Mouse (Mus musculus): ENCODE data around the gene Cldn10. TPM values are rescaled to one million over a fixed set of nuclear protein-coding genes. Genes with fewer than 3 reads are reported as not detected.

Gene Cldn10
- total and polyA plus RNA-seq, 2 experiments, result 0.09 TPM; not detected in 1

DNA sequence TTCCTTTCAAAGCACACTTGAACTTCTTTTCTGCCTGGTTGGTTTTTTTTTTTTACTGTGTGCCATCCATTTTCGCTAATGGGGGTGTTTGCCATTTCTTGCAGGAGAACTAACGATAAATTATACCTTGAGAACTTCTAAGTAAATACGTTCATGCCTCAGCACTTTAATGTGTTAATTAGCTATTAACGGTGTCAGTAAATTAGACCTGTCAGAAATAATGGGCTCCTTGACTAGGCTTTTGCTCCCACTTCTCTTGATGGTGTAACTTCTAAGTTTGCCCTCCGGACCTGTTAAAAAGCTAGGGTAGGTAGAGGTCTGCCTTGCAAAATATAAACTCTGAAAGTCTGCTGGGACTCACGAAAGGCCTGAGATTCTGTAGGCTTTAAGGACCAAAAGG is 70.6 kb downstream of the Cldn10 start:
- H3K27ac ChIP-seq (replicated peaks; ENCODE audit: insufficient read depth, low read depth, low read length), result no peak overlapping the region
- H3K4me1 ChIP-seq (ENCODE audit: control insufficient read depth, insufficient read depth, low read length), result no peaks in the 10 kb centered on the region
- H3K36me3 ChIP-seq (ENCODE audit: control insufficient read depth, insufficient read depth, low read length), result no peaks in the 10 kb centered on the region
- DNase-seq (ENCODE audit: extremely low read depth, low read depth, low spot score), result no peak
- no peak overlapping the region for H3K4me3 ChIP-seq (ENCODE audit: insufficient read depth, low read depth, low read length)
- peaks cover 18% of the 10 kb centered on the region for H3K27me3 ChIP-seq (ENCODE audit: control insufficient read depth, insufficient read depth, low read length)
- H3K79me2 ChIP-seq (ENCODE audit: control insufficient read depth, insufficient read depth, low read length), result no peaks in the 10 kb centered on the region
- WGBS, result 79% methylated on average over 6 of the region's 6 CpGs
- H3K9ac ChIP-seq (ENCODE audit: low read depth, low read length), result no peak overlapping the region
- TF ChIP-seq CTCF (IDR thresholded peaks at IDR 0.05; ENCODE audit: low read depth, low read length), result no peak
- no peak for TF ChIP-seq POLR2A (IDR thresholded peaks at IDR 0.05; ENCODE audit: extremely low read depth, insufficient read depth, low read length)

DNA sequence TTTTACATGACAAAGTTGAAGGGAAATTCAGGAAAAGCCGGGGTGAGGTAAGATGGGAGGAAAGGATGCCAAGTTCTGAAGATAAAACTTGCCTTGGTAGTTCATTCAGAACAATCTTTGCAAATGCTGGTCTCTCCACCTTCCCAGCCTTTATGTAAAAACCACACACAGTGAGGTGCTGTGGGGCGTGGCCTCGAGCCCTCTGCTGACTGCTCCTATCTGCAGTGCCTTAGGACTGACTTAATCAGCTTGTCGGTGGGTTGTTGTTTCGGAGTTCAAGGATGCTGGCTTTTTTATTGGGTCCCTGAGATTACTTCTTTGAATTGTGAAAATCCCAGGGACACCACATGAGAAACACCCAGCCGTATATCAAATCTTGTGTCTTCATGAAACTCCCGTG is 74.5 kb downstream of the Cldn10 start:
- Histone ChIP-seq H3K27ac (replicated peaks; ENCODE audit: insufficient read depth, low read depth, low read length) (no peak overlapping the region), H3K27me3 (ENCODE audit: control insufficient read depth, insufficient read depth, low read length) (peaks cover 4% of the 10 kb centered on the region; the same call in 1 of the 2 replicates), H3K4me3 (ENCODE audit: insufficient read depth, low read depth, low read length) (no peak overlapping the region), H3K36me3 (ENCODE audit: control insufficient read depth, insufficient read depth, low read length) (no peaks in the 10 kb centered on the region), H3K4me1 (ENCODE audit: control insufficient read depth, insufficient read depth, low read length) (no peaks in the 10 kb centered on the region), H3K79me2 (ENCODE audit: control insufficient read depth, insufficient read depth, low read length) (no peaks in the 10 kb centered on the region), H3K9ac (ENCODE audit: low read depth, low read length) (no peak overlapping the region)
- TF ChIP-seq CTCF (IDR thresholded peaks at IDR 0.05; ENCODE audit: low read depth, low read length) (no peak), POLR2A (IDR thresholded peaks at IDR 0.05; ENCODE audit: extremely low read depth, insufficient read depth, low read length) (no peak)
- DNase-seq (ENCODE audit: extremely low read depth, low read depth, low spot score), result no peak
- WGBS, result 63% methylated on average over 7 of the region's 7 CpGs

DNA sequence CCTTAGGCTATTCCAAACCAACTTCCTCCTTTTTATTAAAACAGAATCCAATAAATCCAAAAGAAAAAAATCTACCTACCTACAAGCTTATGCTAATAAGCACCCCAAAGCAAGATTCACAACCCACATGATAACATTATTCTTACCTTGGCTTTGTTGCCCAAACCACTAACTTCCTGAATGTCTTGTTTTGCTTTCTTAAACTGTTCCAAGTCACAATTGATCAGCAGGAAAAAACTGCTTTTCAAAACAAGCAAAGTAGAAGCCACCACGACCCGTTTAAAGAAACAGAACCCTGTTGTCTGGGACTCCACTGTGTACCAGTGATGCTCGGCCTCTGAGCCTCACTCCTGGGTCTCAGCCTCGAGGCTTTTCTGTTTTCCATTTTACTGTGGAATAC is 77.2 kb downstream of the Cldn10 start:
- DNase-seq (ENCODE audit: extremely low read depth, low read depth, low spot score), result no peak
- TF ChIP-seq CTCF (IDR thresholded peaks at IDR 0.05; ENCODE audit: low read depth, low read length), result no peak
- TF ChIP-seq POLR2A (IDR thresholded peaks at IDR 0.05; ENCODE audit: extremely low read depth, insufficient read depth, low read length), result no peak
- H3K4me1 ChIP-seq (ENCODE audit: control insufficient read depth, insufficient read depth, low read length), result no peaks in the 10 kb centered on the region
- no peak overlapping the region for H3K9ac ChIP-seq (ENCODE audit: low read depth, low read length)
- peaks cover 4% of the 10 kb centered on the region; the same call in 1 of the 2 replicates for H3K27me3 ChIP-seq (ENCODE audit: control insufficient read depth, insufficient read depth, low read length)
- H3K36me3 ChIP-seq (ENCODE audit: control insufficient read depth, insufficient read depth, low read length), result no peaks in the 10 kb centered on the region
- no peak overlapping the region for H3K27ac ChIP-seq (replicated peaks; ENCODE audit: insufficient read depth, low read depth, low read length)
- H3K4me3 ChIP-seq (ENCODE audit: insufficient read depth, low read depth, low read length), result no peak overlapping the region
- WGBS, result 54% methylated on average over 4 of the region's 4 CpGs
- no peaks in the 10 kb centered on the region for H3K79me2 ChIP-seq (ENCODE audit: control insufficient read depth, insufficient read depth, low read length)

DNA sequence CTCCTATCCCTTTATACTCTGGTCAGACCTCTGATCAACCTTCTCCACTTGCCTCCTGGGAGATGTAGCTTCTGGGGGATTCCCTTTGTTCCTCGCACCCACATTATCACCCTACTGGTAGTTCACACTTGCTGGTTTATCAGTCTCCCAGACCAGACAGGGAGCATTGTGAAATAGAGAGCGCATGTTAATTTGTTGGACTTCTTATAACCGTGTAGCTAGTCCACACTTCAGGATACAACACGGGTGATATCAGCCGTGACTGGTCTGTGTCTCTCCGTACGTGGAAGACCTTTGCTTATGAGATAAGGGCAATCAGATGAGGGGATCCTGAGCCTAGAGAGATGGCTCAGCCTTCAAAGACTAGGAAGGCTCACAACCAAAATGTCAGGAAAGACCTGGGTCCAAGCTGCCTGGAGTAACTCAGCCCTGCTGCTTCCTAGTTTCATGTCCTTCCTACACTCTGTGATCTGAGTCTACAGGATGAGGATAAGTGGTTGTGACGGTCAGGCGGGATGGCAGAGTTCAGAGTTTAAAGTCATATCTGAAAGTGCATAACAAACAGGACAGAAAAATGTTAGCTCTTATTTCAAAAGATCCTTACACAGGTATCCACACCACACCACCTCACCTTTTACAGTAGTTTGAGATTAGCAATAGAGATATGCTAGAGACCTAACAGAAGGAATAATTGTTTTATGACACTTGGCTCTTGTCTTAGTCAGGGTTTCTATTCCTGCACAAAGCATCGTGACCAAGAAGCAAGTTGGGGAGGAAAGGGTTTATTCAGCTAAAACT is 78.5 kb downstream of the Cldn10 start:
- H3K4me1 ChIP-seq (ENCODE audit: control insufficient read depth, insufficient read depth, low read length), result no peaks in the 10 kb centered on the region
- DNase-seq (ENCODE audit: extremely low read depth, low read depth, low spot score), result no peak
- H3K36me3 ChIP-seq (ENCODE audit: control insufficient read depth, insufficient read depth, low read length), result no peaks in the 10 kb centered on the region
- 39% methylated on average over 10 of the region's 10 CpGs for WGBS
- no peaks in the 10 kb centered on the region for H3K79me2 ChIP-seq (ENCODE audit: control insufficient read depth, insufficient read depth, low read length)
- TF ChIP-seq POLR2A (IDR thresholded peaks at IDR 0.05; ENCODE audit: extremely low read depth, insufficient read depth, low read length), result no peak
- TF ChIP-seq CTCF (IDR thresholded peaks at IDR 0.05; ENCODE audit: low read depth, low read length), result no peak
- no peak overlapping the region for H3K4me3 ChIP-seq (ENCODE audit: insufficient read depth, low read depth, low read length)
- no peak overlapping the region for H3K27ac ChIP-seq (replicated peaks; ENCODE audit: insufficient read depth, low read depth, low read length)
- H3K27me3 ChIP-seq (ENCODE audit: control insufficient read depth, insufficient read depth, low read length), result peaks cover 4% of the 10 kb centered on the region; the same call in 1 of the 2 replicates
- H3K9ac ChIP-seq (ENCODE audit: low read depth, low read length), result no peak overlapping the region

DNA sequence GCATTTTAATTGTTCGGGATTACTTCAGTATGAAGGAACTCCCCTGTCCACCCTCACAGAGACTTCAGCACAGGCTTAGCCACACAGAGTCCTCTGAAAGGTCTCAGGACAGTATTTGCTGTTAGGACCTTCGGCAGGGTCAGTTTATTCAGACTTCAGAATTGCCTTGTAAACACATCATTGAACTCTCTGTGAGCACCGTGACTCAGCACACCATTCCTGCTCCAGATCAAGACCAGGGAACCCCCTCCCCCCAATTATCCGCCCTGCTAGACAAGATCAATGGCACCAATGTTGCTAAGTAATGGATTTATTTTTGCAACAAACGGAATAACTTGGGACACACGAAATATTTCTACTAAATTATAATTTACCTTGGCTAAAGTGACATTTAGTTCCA is 79.7 kb downstream of the Cldn10 start:
- H3K27me3 ChIP-seq (ENCODE audit: control insufficient read depth, insufficient read depth, low read length), result peaks cover 4% of the 10 kb centered on the region; the same call in 1 of the 2 replicates
- no peak for DNase-seq (ENCODE audit: extremely low read depth, low read depth, low spot score)
- TF ChIP-seq POLR2A (IDR thresholded peaks at IDR 0.05; ENCODE audit: extremely low read depth, insufficient read depth, low read length) (no peak), CTCF (IDR thresholded peaks at IDR 0.05; ENCODE audit: low read depth, low read length) (no peak)
- no peak overlapping the region for H3K4me3 ChIP-seq (ENCODE audit: insufficient read depth, low read depth, low read length)
- 52% methylated on average over 6 of the region's 6 CpGs for WGBS
- H3K4me1 ChIP-seq (ENCODE audit: control insufficient read depth, insufficient read depth, low read length), result no peaks in the 10 kb centered on the region
- no peak overlapping the region for H3K9ac ChIP-seq (ENCODE audit: low read depth, low read length)
- no peak overlapping the region for H3K27ac ChIP-seq (replicated peaks; ENCODE audit: insufficient read depth, low read depth, low read length)
- H3K36me3 ChIP-seq (ENCODE audit: control insufficient read depth, insufficient read depth, low read length), result no peaks in the 10 kb centered on the region
- H3K79me2 ChIP-seq (ENCODE audit: control insufficient read depth, insufficient read depth, low read length), result no peaks in the 10 kb centered on the region

DNA sequence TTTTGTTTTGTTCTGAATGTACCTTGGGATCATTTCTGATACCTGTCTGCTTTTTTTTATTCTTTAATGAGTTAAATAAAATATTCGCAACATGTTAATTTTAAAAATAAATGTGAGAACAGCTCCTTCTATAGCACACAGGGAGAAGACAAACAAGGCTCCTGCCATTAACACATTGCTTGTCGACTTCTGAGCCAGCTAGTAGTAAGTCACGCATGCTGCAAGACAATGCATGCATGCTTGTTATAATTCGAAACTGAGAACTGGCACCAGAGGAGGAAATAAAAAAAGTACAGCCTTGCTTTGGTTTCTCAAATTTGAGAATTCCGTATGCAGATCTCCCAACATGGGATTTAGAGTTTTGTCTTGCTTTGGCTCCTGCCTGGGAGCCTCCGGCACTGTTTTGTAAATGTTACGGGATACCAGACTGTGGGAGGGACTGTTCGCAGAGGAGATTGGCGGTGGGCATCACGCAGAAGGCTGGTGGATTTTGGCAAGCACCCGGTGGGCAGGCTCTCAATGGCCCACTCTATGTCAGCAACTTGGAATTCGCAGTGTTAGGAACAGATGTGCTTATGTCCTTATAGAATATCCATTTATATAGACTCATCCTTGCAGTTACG is 80.5 kb downstream of the Cldn10 start:
- no peaks in the 10 kb centered on the region for H3K4me1 ChIP-seq (ENCODE audit: control insufficient read depth, insufficient read depth, low read length)
- H3K9ac ChIP-seq (ENCODE audit: low read depth, low read length), result no peak overlapping the region
- no peak for DNase-seq (ENCODE audit: extremely low read depth, low read depth, low spot score)
- H3K4me3 ChIP-seq (ENCODE audit: insufficient read depth, low read depth, low read length), result no peak overlapping the region
- WGBS, result 89% methylated on average over 13 of the region's 13 CpGs
- no peak for TF ChIP-seq CTCF (IDR thresholded peaks at IDR 0.05; ENCODE audit: low read depth, low read length)
- no peak for TF ChIP-seq POLR2A (IDR thresholded peaks at IDR 0.05; ENCODE audit: extremely low read depth, insufficient read depth, low read length)
- peaks cover 4% of the 10 kb centered on the region; the same call in 1 of the 2 replicates for H3K27me3 ChIP-seq (ENCODE audit: control insufficient read depth, insufficient read depth, low read length)
- no peaks in the 10 kb centered on the region for H3K36me3 ChIP-seq (ENCODE audit: control insufficient read depth, insufficient read depth, low read length)
- H3K27ac ChIP-seq (replicated peaks; ENCODE audit: insufficient read depth, low read depth, low read length), result no peak overlapping the region
- no peaks in the 10 kb centered on the region for H3K79me2 ChIP-seq (ENCODE audit: control insufficient read depth, insufficient read depth, low read length)

Measured in liver, adult 2 months (tissue).